Mouse (Mus musculus): ENCODE measurements around the gene Sprr2a2.
"Not testable (repeated sequence)": the region's sequence is repeated elsewhere in the genome, so short reads cannot be mapped to it uniquely, and the experiment has no call there.

DNA sequence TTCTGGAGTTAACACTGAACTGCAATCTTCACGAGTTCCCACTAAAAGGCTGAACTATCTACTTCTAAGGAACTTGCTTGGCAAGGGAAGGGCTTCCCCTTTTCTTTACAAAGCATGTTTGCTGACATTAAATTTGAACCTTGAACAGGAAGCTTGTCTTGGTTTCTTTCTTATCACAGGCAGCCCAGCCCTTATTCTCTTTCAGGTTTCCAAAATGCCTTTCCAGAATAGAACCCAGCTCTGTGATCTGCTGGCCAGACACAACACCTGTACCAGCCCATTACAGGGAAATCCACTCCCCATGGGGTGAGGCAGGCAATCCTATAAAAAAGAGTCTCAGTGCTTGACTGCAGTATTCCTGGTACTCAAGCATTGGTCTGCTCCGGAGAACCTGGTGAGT is at the start of gene Sprr2a2, which contains the start of gene Sprr2a1:
- not testable (repeated sequence) for TF ChIP-seq GATA1 (IDR thresholded peaks at IDR 0.05; ENCODE audit: borderline replicate concordance, low read length); FLI1 (IDR thresholded peaks at IDR 0.05; ENCODE audit: low read length)

Data from megakaryocyte, embryonic 14.5 days (primary cell).